Mouse (Mus musculus): Measurements from ENCODE around the gene Slc4a8.
"Not testable (repeated sequence)": the region's sequence is repeated elsewhere in the genome, so short reads cannot be mapped to it uniquely, and the experiment has no call there.

Gene Slc4a8

GRCm38 (mm10) chr15:100821824-100822223 lies 60.3 kb downstream of the Slc4a8 start:
- no peak for ATAC-seq (ENCODE audit: insufficient number of reproducible peaks, low FRiP score, low TSS enrichment)

- not testable (repeated sequence) for ATAC-seq (ENCODE audit: insufficient number of reproducible peaks, low FRiP score, low TSS enrichment)
These were observed 60.8 kb downstream of the Slc4a8 start for GRCm38 (mm10) chr15:100822370-100822769.

GRCm38 (mm10) chr15:100825249-100825856 lies 63.8 kb downstream of the Slc4a8 start:
- no peak for ATAC-seq (ENCODE audit: insufficient number of reproducible peaks, low FRiP score, low TSS enrichment)

- no peak for ATAC-seq (ENCODE audit: insufficient number of reproducible peaks, low FRiP score, low TSS enrichment)
These were observed 64.5 kb downstream of the Slc4a8 start for GRCm38 (mm10) chr15:100826076-100826475.

GRCm38 (mm10) chr15:100829775-100830174 lies 68.2 kb downstream of the Slc4a8 start:
- ATAC-seq (ENCODE audit: insufficient number of reproducible peaks, low FRiP score, low TSS enrichment) = no peak

- ATAC-seq (ENCODE audit: insufficient number of reproducible peaks, low FRiP score, low TSS enrichment) = no peak
These were observed 69.1 kb downstream of the Slc4a8 start for GRCm38 (mm10) chr15:100830682-100831081.

GRCm38 (mm10) chr15:100832144-100832543 lies 70.6 kb downstream of the Slc4a8 start:
- no peak for ATAC-seq (ENCODE audit: insufficient number of reproducible peaks, low FRiP score, low TSS enrichment)

- ATAC-seq (ENCODE audit: insufficient number of reproducible peaks, low FRiP score, low TSS enrichment) = no peak
These were observed 71.2 kb downstream of the Slc4a8 start for GRCm38 (mm10) chr15:100832784-100833183.

GRCm38 (mm10) chr15:100836729-100837128 lies 75.2 kb downstream of the Slc4a8 start:
- ATAC-seq (ENCODE audit: insufficient number of reproducible peaks, low FRiP score, low TSS enrichment) = no peak

- peak; percentile 92 for ATAC-seq (ENCODE audit: insufficient number of reproducible peaks, low FRiP score, low TSS enrichment)
These were observed 77.2 kb downstream of the Slc4a8 start for GRCm38 (mm10) chr15:100838607-100839207.

- ATAC-seq (ENCODE audit: insufficient number of reproducible peaks, low FRiP score, low TSS enrichment) = no peak
These were observed 82.8 kb downstream of the Slc4a8 start for GRCm38 (mm10) chr15:100844336-100844735.

GRCm38 (mm10) chr15:100845049-100845879 lies 83.7 kb downstream of the Slc4a8 start:
- ATAC-seq (ENCODE audit: insufficient number of reproducible peaks, low FRiP score, low TSS enrichment) = peak; percentile 45; the same call in 1 of the 2 replicates

GRCm38 (mm10) chr15:100847193-100847592 lies 85.6 kb downstream of the Slc4a8 start:
- no peak for ATAC-seq (ENCODE audit: insufficient number of reproducible peaks, low FRiP score, low TSS enrichment)

GRCm38 (mm10) chr15:100857586-100857985 lies 96.0 kb downstream of the Slc4a8 start:
- ATAC-seq (ENCODE audit: insufficient number of reproducible peaks, low FRiP score, low TSS enrichment) = no peak

- ATAC-seq (ENCODE audit: insufficient number of reproducible peaks, low FRiP score, low TSS enrichment) = no peak
These were observed 99.3 kb downstream of the Slc4a8 start for GRCm38 (mm10) chr15:100860856-100861255.

GRCm38 (mm10) chr15:100865556-100865955 lies 104.0 kb downstream of the Slc4a8 start:
- no peak for ATAC-seq (ENCODE audit: insufficient number of reproducible peaks, low FRiP score, low TSS enrichment)

- no peak for ATAC-seq (ENCODE audit: insufficient number of reproducible peaks, low FRiP score, low TSS enrichment)
These were observed 108.0 kb downstream of the Slc4a8 start, which contains the start of gene Scn8a for GRCm38 (mm10) chr15:100869558-100869957. TSS of gene Scn8a (plus strand) at chr15:100869858.

- ATAC-seq (ENCODE audit: insufficient number of reproducible peaks, low FRiP score, low TSS enrichment) = peak; percentile 78
These were observed 108.6 kb downstream of the Slc4a8 start for GRCm38 (mm10) chr15:100870001-100870774.

GRCm38 (mm10) chr15:100870775-100871106 lies 109.2 kb downstream of the Slc4a8 start:
- peak; percentile 56; the same call in 1 of the 2 replicates for ATAC-seq (ENCODE audit: insufficient number of reproducible peaks, low FRiP score, low TSS enrichment)

Measured in cerebellum, adult (tissue).